Mouse (Mus musculus) myocyte (in vitro differentiated cells): Measurements from ENCODE around the gene Olfr1445. TPM values are rescaled to one million over a fixed set of nuclear protein-coding genes. Genes with fewer than 3 reads are reported as not detected.

ENCODE experiments used
- H3K27me3 ChIP-seq: one replicate; pipeline ENCODE4 v1.6.1; 2011; ENCODE audit not compliant: control insufficient read depth, insufficient read depth, insufficient read length
- H3K36me3 ChIP-seq: one replicate; pipeline ENCODE4 v1.6.1; 2011; ENCODE audit not compliant: control insufficient read depth, insufficient read depth
- H3K4me2 ChIP-seq: one replicate; pipeline ENCODE4 v1.6.1; 2011; ENCODE audit warnings: low read depth, control low read depth
- H3K4me3 ChIP-seq: one replicate; pipeline ENCODE4 v1.5.1; 2011; ENCODE audit warnings: mild to moderate bottlenecking, control low read depth, moderate library complexity
- H3K79me2 ChIP-seq: one replicate; pipeline ENCODE4 v1.6.1; 2011; ENCODE audit not compliant: control insufficient read depth, insufficient read depth
- H3ac ChIP-seq: one replicate; pipeline ENCODE4 v1.6.1; 2011; ENCODE audit not compliant: control insufficient read depth, insufficient read length
- CEBPB ChIP-seq: IDR thresholded peaks from 2 replicates; pipeline ENCODE4 v1.6.1; 2011; ENCODE audit warnings: mild to moderate bottlenecking, moderate library complexity; ENCODE audit not compliant: poor library complexity, insufficient read depth, severe bottlenecking
- E2F4 ChIP-seq: IDR thresholded peaks from one replicate; pipeline ENCODE4 v1.6.1; 2011; ENCODE audit warnings: mild to moderate bottlenecking, control low read depth, moderate library complexity; ENCODE audit not compliant: insufficient read depth
- MAX ChIP-seq: IDR thresholded peaks from one replicate; pipeline ENCODE4 v1.6.1; 2011; ENCODE audit warnings: low read depth, mild to moderate bottlenecking, control low read depth
- MYOD1 ChIP-seq, 3 experiments: IDR thresholded peaks; one replicate each; pipeline ENCODE4 v1.6.1; 2011; ENCODE audit warnings: control low read depth in 2 of 3, low read depth in 2 of 3, mild to moderate bottlenecking in 2 of 3, moderate library complexity in 1 of 3; ENCODE audit not compliant: insufficient read length in 2 of 3, control insufficient read depth in 1 of 3
- MYOG ChIP-seq, 3 experiments: IDR thresholded peaks; one replicate each; pipeline ENCODE4 v1.6.1; 2011; ENCODE audit warnings: control low read depth in 2 of 3, low read depth in 2 of 3, mild to moderate bottlenecking in 2 of 3; ENCODE audit not compliant: insufficient read length in 2 of 3, control insufficient read depth in 1 of 3, insufficient read depth in 1 of 3
- POLR2A ChIP-seq: IDR thresholded peaks from one replicate; pipeline ENCODE4 v1.6.1; 2011; ENCODE audit warnings: low read depth, mild to moderate bottlenecking, control low read depth, moderate library complexity; ENCODE audit not compliant: insufficient read length
- POLR2AphosphoS2 ChIP-seq: IDR thresholded peaks from one replicate; pipeline ENCODE4 v1.6.1; 2011; ENCODE audit warnings: low read depth, control low read depth; ENCODE audit not compliant: insufficient read length
- REST ChIP-seq: IDR thresholded peaks from one replicate; pipeline ENCODE4 v1.6.1; 2011; ENCODE audit warnings: mild to moderate bottlenecking, control low read depth, moderate library complexity; ENCODE audit not compliant: insufficient read depth, insufficient read length
- SRF ChIP-seq: IDR thresholded peaks from one replicate; pipeline ENCODE4 v1.6.1; 2011; ENCODE audit warnings: low read depth; ENCODE audit not compliant: control insufficient read depth, insufficient read length
- TCF12 ChIP-seq: IDR thresholded peaks from one replicate; pipeline ENCODE4 v1.6.1; 2011; ENCODE audit warnings: mild to moderate bottlenecking, control low read depth; ENCODE audit not compliant: poor library complexity, insufficient read depth, severe bottlenecking
- TCF3 ChIP-seq: IDR thresholded peaks from one replicate; pipeline ENCODE4 v1.6.1; 2011; ENCODE audit warnings: low read depth, control low read depth; ENCODE audit not compliant: insufficient read length
- USF1 ChIP-seq: IDR thresholded peaks from one replicate; pipeline ENCODE4 v1.6.1; 2011; ENCODE audit warnings: low read depth, mild to moderate bottlenecking, control low read depth, moderate library complexity
- polyA plus RNA-seq: library from polyadenylated mRNA; unstranded; fragments of >200 nt; fragmentation: generic; extraction: Trizol; gene quantifications from one replicate; pipeline ENCODE4 v1.2.1, GENCODE M21; 2012; ENCODE audit warnings: missing spikeins

The Olfr1445 gene
- not detected for polyA plus RNA-seq

- Histone ChIP-seq H3K4me2 (no peak within 1 kb of the TSS), H3ac (no peak within 1 kb of the TSS), H3K27me3 (no peaks in the 10 kb centered on the region), H3K36me3 (no peaks in the 10 kb centered on the region), H3K4me3 (no peak within 1 kb of the TSS), H3K79me2 (no peaks in the 10 kb centered on the region)
- TF ChIP-seq TCF12 (no peak), E2F4 (no peak), MAX (no peak), MYOG (IDR thresholded peaks at IDR 0.05; ENCODE audit: control insufficient read depth in 1 of 3, insufficient read depth in 1 of 3, insufficient read length in 2 of 3, low read depth in 2 of 3) (no peak), SRF (no peak), USF1 (no peak), MYOD1 (IDR thresholded peaks at IDR 0.05; ENCODE audit: control insufficient read depth in 1 of 3, insufficient read length in 2 of 3, low read depth in 2 of 3) (no peak), POLR2A (no peak), POLR2AphosphoS2 (no peak), CEBPB (no peak), TCF3 (no peak), REST (no peak)
Measured at GRCm38 (mm10) chr19:12883555-12883954, at the start of gene Olfr1445. Olfr1445 (plus strand) TSS chr19:12883855.

GRCm38 (mm10) chr19:12838507-12838906, 45.1 kb upstream of the Olfr1445 start:
- no peak for TF ChIP-seq CEBPB
- TF ChIP-seq POLR2A = no peak
- no peak for TF ChIP-seq MYOG (IDR thresholded peaks at IDR 0.05; ENCODE audit: control insufficient read depth in 1 of 3, insufficient read depth in 1 of 3, insufficient read length in 2 of 3, low read depth in 2 of 3)
- TF ChIP-seq TCF3 = no peak
- TF ChIP-seq MAX = no peak
- no peak for TF ChIP-seq SRF
- TF ChIP-seq MYOD1 (IDR thresholded peaks at IDR 0.05; ENCODE audit: control insufficient read depth in 1 of 3, insufficient read length in 2 of 3, low read depth in 2 of 3) = no peak
- no peak for TF ChIP-seq E2F4
- TF ChIP-seq USF1 = no peak
- no peak for TF ChIP-seq TCF12
- no peak for TF ChIP-seq POLR2AphosphoS2
- no peak for TF ChIP-seq REST
- no peaks in the 10 kb centered on the region for H3K79me2 ChIP-seq
- H3K4me2 ChIP-seq = no peak overlapping the region
- H3K27me3 ChIP-seq = no peaks in the 10 kb centered on the region
- H3ac ChIP-seq = no peak overlapping the region
- no peaks in the 10 kb centered on the region for H3K36me3 ChIP-seq
- H3K4me3 ChIP-seq = no peak overlapping the region

GRCm38 (mm10) chr19:12846382-12846781, 37.3 kb upstream of the Olfr1445 start, which contains the start of gene Gm5244:
Gm5244 (plus strand) TSS chr19:12846682.
- H3K79me2 ChIP-seq = no peaks in the 10 kb centered on the region
- no peak within 1 kb of the TSS for H3ac ChIP-seq
- no peak within 1 kb of the TSS for H3K4me2 ChIP-seq
- no peaks in the 10 kb centered on the region for H3K27me3 ChIP-seq
- TF ChIP-seq POLR2A (no peak), POLR2AphosphoS2 (no peak)
- H3K36me3 ChIP-seq = no peaks in the 10 kb centered on the region
- H3K4me3 ChIP-seq = no peak within 1 kb of the TSS

GRCm38 (mm10) chr19:12856983-12857382, 26.7 kb upstream of the Olfr1445 start, which contains the start of gene Olfr1444:
Olfr1444 (plus strand) TSS chr19:12857283.
- H3K4me2 ChIP-seq = no peak within 1 kb of the TSS
- no peak for TF ChIP-seq POLR2AphosphoS2
- TF ChIP-seq MAX = no peak
- TF ChIP-seq TCF3 = no peak
- TF ChIP-seq USF1 = no peak
- no peak for TF ChIP-seq SRF
- TF ChIP-seq REST = no peak
- no peak for TF ChIP-seq POLR2A
- TF ChIP-seq CEBPB = no peak
- TF ChIP-seq MYOG (IDR thresholded peaks at IDR 0.05; ENCODE audit: control insufficient read depth in 1 of 3, insufficient read depth in 1 of 3, insufficient read length in 2 of 3, low read depth in 2 of 3) = no peak
- no peak for TF ChIP-seq TCF12
- TF ChIP-seq E2F4 = no peak
- no peak for TF ChIP-seq MYOD1 (IDR thresholded peaks at IDR 0.05; ENCODE audit: control insufficient read depth in 1 of 3, insufficient read length in 2 of 3, low read depth in 2 of 3)
- no peaks in the 10 kb centered on the region for H3K36me3 ChIP-seq
- no peaks in the 10 kb centered on the region for H3K27me3 ChIP-seq
- H3K79me2 ChIP-seq = no peaks in the 10 kb centered on the region
- H3ac ChIP-seq = no peak within 1 kb of the TSS
- H3K4me3 ChIP-seq = no peak within 1 kb of the TSS

GRCm38 (mm10) chr19:12893424-12893823, 9.8 kb downstream of the Olfr1445 start, which contains the start of gene Olfr1446:
Olfr1446 (minus strand) TSS chr19:12893524.
- H3ac ChIP-seq = no peak within 1 kb of the TSS
- no peak within 1 kb of the TSS for H3K4me3 ChIP-seq
- H3K79me2 ChIP-seq = no peaks in the 10 kb centered on the region
- no peaks in the 10 kb centered on the region for H3K27me3 ChIP-seq
- H3K4me2 ChIP-seq = no peak within 1 kb of the TSS
- H3K36me3 ChIP-seq = no peaks in the 10 kb centered on the region
- TF ChIP-seq MAX (no peak), POLR2A (no peak), USF1 (no peak), POLR2AphosphoS2 (no peak), TCF3 (no peak), CEBPB (no peak), SRF (no peak), REST (no peak), TCF12 (no peak), MYOG (IDR thresholded peaks at IDR 0.05; ENCODE audit: control insufficient read depth in 1 of 3, insufficient read depth in 1 of 3, insufficient read length in 2 of 3, low read depth in 2 of 3) (no peak), MYOD1 (IDR thresholded peaks at IDR 0.05; ENCODE audit: control insufficient read depth in 1 of 3, insufficient read length in 2 of 3, low read depth in 2 of 3) (no peak), E2F4 (no peak)
